Mouse (Mus musculus) hindbrain, embryonic 13.5 days (tissue): Measurements from ENCODE around the gene Cdc42bpb. TPM values are rescaled to one million over a fixed set of nuclear protein-coding genes. Genes with fewer than 3 reads are reported as not detected.

Source experiments
- ATAC-seq: fragments of 200-750 bp; cut with Nextera tagmentation; 2 replicates; pipeline ENCODE4 v1.8.0; 2017; ENCODE audit warnings: moderate TSS enrichment; ENCODE audit not compliant: low FRiP score
- H3K27ac ChIP-seq: fragments of 300-500 bp; sonication (generic); 2 replicates; pipeline ENCODE4 v1.5.1; 2015; ENCODE audit warnings: inconsistent platforms, mild to moderate bottlenecking, moderate library complexity
- H3K27me3 ChIP-seq: fragments of 300-500 bp; sonication (generic); 2 replicates; pipeline ENCODE4 v1.6.1; 2015; ENCODE audit warnings: mild to moderate bottlenecking, inconsistent platforms
- H3K36me3 ChIP-seq: fragments of 300-500 bp; sonication (generic); 2 replicates; pipeline ENCODE4 v1.6.1; 2015; ENCODE audit warnings: mild to moderate bottlenecking, inconsistent platforms
- H3K4me1 ChIP-seq: fragments of 300-500 bp; sonication (generic); replicated peaks from 2 replicates; pipeline ENCODE4 v1.6.1; 2015; ENCODE audit warnings: inconsistent platforms
- H3K4me2 ChIP-seq: fragments of 300-500 bp; sonication (generic); 2 replicates; pipeline ENCODE4 v1.6.1; 2015; ENCODE audit warnings: inconsistent platforms, mild to moderate bottlenecking, moderate library complexity
- H3K4me3 ChIP-seq: fragments of 300-500 bp; sonication (generic); 2 replicates; pipeline ENCODE4 v1.5.1; 2015; ENCODE audit warnings: mild to moderate bottlenecking, inconsistent platforms
- H3K9ac ChIP-seq: fragments of 300-500 bp; sonication (generic); 2 replicates; pipeline ENCODE4 v1.6.1; 2015; ENCODE audit warnings: mild to moderate bottlenecking, inconsistent platforms
- H3K9me3 ChIP-seq: fragments of 300-500 bp; sonication (generic); 2 replicates; pipeline ENCODE4 v1.6.1; 2016; ENCODE audit warnings: inconsistent platforms
- WGBS: fragments of 180-500 bp; shearing (Covaris S2); methylation state at CpG from one replicate; pipeline ENCODE4 v1.1.7; 2015; 5-methylcytosine and 5-hydroxymethylcytosine counted together
- polyA plus RNA-seq: library from polyadenylated mRNA; unstranded; fragments of >200 nt; fragmentation: Nextera tagmentation; extraction: Ambion mirVana; gene quantifications from 2 replicates; pipeline ENCODE4 v1.2.1, GENCODE M21; 2015

Gene Cdc42bpb
- 35.0 and 36.5 TPM in 2 replicates for polyA plus RNA-seq

DNA sequence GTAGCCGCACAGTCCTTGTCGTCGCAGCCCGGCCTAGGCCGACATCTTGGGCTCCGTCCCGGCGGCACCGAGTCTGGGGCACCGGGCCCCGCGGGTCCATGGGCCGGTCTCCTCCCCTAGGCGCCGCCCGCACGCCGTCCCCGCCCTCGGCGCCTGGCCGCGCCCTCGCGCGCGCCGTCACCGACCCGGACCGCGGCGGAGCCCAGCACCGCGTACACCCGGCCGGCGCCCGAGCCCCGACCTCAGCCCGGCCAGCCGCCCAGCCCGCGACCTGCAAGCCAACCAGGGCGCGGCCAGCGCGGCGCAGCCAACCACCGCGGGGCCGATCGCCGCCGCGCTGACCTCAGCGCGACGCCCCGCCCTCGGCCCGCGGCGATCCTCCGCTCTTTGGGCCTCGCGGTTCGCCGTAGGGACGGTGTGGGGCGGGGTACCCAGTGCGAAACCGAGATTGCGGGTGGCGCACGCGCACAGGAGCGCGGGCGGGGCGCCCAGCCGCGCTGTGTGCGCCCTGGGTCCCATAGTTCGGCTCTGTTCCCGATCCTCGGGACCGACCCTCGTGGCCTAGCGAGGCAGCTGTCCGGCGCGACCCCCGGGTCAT lies at the start of gene Cdc42bpb:
Gene Cdc42bpb, minus strand, starts transcription at position 343 of the 598 bp plus-strand sequence.
- H3K27ac ChIP-seq: peak within 1 kb of the TSS; percentile 96
- H3K9me3 ChIP-seq: no peaks in the 10 kb centered on the region
- no peaks in the 10 kb centered on the region for H3K36me3 ChIP-seq
- peak within 1 kb of the TSS; percentile 91 for H3K4me2 ChIP-seq
- WGBS: under 1% methylated on average over 75 of the region's 94 CpGs
- no peaks in the 10 kb centered on the region for H3K27me3 ChIP-seq
- H3K4me1 ChIP-seq: peaks cover 37% of the 10 kb centered on the region
- peak within 1 kb of the TSS; percentile 97 for H3K9ac ChIP-seq
- ATAC-seq: peak; percentile 96
- H3K4me3 ChIP-seq: peak within 1 kb of the TSS; percentile 100

DNA sequence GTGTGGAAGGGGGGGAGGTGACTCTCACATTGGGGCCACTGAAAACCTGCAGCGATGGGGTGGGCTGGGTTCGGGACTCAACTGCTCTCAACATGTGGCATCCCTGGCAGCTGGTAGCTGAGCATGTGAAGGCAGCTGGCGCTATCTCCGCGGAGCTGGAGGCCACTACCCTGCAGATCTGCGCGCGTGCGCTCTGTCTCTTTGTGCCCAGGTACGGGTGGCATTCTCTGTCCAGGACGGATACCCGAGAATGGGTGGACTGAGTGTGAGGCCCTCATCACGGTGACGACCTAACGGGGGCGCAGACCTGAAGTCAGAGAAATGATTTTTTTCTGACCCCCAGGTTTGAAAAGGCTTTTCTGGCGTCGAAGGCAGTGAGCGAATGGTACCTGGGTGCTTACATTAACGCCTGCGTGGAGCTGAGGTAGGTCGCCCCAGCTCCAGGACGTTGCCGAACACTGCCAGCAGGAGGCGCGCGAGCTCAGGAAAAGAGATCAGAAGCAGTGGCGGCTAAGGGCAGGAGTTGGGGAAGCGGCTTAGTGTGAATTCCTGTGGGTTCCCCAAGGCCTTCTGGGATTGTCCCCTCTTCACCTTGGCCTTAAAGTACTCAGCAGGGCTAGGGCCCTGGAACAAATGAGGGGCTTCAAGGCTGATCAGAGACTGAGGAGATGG lies 48.4 kb upstream of the Cdc42bpb start:
- 17% methylated on average over 29 of the region's 29 CpGs for WGBS
- Histone ChIP-seq H3K27me3 (peaks cover 100% of the 10 kb centered on the region), H3K36me3 (no peaks in the 10 kb centered on the region), H3K4me3 (no peak overlapping the region), H3K27ac (no peak overlapping the region), H3K4me2 (no peak overlapping the region), H3K9ac (no peak overlapping the region), H3K9me3 (no peaks in the 10 kb centered on the region), H3K4me1 (peaks cover 54% of the 10 kb centered on the region)
- peak; percentile 46 for ATAC-seq

DNA sequence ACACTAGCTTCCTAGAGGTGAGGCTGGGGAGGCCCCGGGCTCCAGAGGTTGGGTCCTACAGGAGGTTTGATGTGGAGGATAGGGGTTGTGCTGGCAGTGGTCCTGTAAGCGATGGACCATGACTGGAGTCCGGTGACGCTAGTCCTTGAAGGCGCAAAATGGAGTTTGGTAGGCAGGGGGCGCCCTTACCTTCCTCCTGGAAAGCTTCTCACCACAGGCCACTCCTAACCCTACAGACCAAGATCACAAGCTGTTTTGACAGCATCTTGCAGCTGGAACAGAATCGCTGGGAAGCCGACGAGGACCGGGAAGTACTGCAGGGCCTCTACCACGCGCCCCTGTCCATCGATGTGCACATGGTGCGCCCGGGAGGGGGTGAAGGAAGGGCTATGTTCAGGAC lies 47.7 kb upstream of the Cdc42bpb start:
- Histone ChIP-seq H3K4me1 (peaks cover 48% of the 10 kb centered on the region), H3K27me3 (peaks cover 100% of the 10 kb centered on the region), H3K27ac (no peak overlapping the region), H3K4me3 (peak overlapping the region; percentile 12; the same call in 1 of the 2 replicates), H3K9me3 (no peaks in the 10 kb centered on the region), H3K4me2 (no peak overlapping the region), H3K9ac (no peak overlapping the region), H3K36me3 (no peaks in the 10 kb centered on the region)
- WGBS: 4% methylated on average over 15 of the region's 15 CpGs
- ATAC-seq: no peak

DNA sequence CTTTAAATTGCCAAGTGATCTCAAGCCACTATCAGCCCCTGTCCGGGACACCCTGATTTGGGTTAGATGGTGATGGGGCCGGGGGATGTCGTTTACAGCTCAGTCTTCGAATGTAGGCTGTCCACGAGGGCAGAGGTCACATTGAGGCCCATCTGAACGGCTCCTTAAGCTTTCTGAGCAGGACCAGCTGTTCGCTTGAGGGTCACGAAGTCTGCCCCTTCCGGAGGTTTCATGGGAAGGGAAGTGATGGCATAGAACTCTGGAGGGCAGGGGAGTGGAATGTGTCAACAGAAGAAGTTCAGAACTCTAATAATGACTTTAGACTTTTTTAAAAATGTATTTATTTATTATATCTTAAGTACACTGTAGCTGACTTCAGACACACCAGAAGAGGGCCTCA lies 47.0 kb upstream of the Cdc42bpb start:
- no peak overlapping the region for H3K27ac ChIP-seq
- no peak overlapping the region for H3K4me3 ChIP-seq
- peaks cover 41% of the 10 kb centered on the region for H3K4me1 ChIP-seq
- no peaks in the 10 kb centered on the region for H3K9me3 ChIP-seq
- peaks cover 100% of the 10 kb centered on the region for H3K27me3 ChIP-seq
- no peak overlapping the region for H3K9ac ChIP-seq
- 20% methylated on average over 9 of the region's 9 CpGs for WGBS
- H3K4me2 ChIP-seq: no peak overlapping the region
- H3K36me3 ChIP-seq: no peaks in the 10 kb centered on the region
- ATAC-seq: no peak

DNA sequence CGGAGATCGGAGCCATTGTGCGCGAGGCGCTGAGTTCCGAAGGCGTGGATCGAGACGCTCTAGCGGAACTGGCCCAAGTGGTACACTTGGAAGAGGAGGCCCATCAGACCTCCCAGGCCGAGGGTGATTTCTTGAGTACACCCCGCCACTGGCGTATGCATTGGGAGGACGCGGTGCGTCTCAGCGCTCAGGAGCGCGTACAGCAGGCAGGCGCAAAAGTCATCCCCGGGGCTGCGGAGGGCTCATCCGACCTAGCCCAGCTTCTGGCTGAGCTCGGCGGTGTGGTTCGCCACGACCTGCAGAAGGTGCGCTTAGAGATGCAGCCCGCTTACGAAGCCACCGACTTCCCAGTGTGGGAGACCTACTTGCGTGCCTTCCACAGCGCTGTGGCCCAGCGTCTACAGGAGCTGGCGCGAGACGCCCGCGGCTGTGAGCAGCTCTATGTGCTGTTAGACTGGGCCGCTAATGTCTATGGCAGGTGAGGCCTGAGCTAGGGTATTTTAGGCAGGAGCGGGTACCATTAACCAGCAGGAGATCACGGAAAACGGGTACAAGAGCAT lies 46.1 kb upstream of the Cdc42bpb start:
- ATAC-seq: no peak
- 2% methylated on average over 43 of the region's 43 CpGs for WGBS
- H3K4me2 ChIP-seq: peak overlapping the region; percentile 58

DNA sequence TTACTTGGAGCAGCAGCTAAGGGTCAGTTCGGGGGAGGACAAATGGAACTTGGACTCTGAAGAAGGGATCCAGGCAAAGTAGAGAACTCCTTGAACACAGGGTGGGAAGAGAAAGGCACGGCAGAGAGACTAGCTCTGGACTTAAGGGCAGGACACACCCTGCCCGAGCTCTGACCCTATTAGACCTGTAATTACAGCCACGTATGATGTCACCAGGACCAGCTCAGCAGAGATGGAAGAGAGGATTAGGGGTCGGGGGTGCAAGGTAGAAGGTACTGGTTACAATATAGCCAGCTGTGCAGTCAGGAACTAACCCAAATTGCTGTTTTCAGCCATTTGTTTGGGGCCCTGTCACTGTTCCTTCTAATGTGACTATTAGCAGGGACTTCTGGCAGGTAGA lies 45.3 kb upstream of the Cdc42bpb start:
- no peak overlapping the region for H3K27ac ChIP-seq
- H3K9ac ChIP-seq: no peak overlapping the region
- no peaks in the 10 kb centered on the region for H3K36me3 ChIP-seq
- no peak overlapping the region for H3K4me2 ChIP-seq
- H3K9me3 ChIP-seq: no peaks in the 10 kb centered on the region
- ATAC-seq: no peak
- 46% methylated on average over 5 of the region's 5 CpGs for WGBS
- H3K4me1 ChIP-seq: peaks cover 24% of the 10 kb centered on the region
- 0 out of 2 replicates have a peak overlapping the region, but pooled peaks have one; percentile 35 for H3K4me3 ChIP-seq
- peaks cover 99% of the 10 kb centered on the region for H3K27me3 ChIP-seq

More for the DNA sequence above, 46.1 kb upstream of the Cdc42bpb start:
- Histone ChIP-seq H3K36me3 (no peaks in the 10 kb centered on the region), H3K9ac (peak overlapping the region; percentile 53; the same call in 1 of the 2 replicates), H3K4me3 (peak overlapping the region; percentile 35), H3K27ac (no peak overlapping the region), H3K27me3 (peaks cover 100% of the 10 kb centered on the region), H3K9me3 (no peaks in the 10 kb centered on the region), H3K4me1 (peaks cover 32% of the 10 kb centered on the region)

DNA sequence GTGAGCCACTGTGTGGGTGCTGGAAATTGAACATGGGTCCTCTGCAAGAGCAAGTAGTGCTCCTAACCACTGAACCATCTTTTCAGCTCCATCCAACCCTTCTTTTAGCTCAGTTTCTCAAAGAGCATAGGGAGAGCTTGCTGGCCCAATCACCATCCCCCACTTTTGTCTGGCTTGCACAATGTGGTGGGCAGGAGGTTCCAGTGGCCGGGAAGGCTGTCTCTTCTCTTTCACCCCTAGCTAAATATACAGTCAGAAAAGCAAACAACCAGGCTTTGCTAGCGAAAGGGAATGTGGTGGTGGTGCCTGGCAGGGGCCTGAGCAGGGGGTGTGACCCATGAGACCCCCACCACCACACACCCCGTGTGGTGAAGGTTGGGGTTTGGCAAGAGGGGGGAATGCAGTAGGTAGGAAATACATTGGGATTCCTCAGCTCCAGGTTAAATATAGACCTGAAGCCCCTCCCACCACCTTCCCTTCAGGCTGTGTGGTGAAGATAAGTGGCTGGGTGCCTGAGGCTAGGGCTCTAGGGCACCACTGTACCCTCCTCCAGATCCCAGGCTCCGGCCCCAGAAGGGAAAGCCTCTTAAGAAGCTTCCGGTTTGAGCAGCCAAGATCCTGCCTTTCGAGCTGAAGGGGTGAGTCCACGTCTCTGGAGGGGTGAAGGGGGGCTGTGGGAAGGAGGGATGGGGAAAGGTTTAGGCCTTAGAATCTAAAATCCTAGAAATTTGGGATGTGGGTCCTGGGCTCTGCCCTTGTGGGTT lies 43.6 kb upstream of the Cdc42bpb start:
- Histone ChIP-seq H3K4me1 (peaks cover 31% of the 10 kb centered on the region), H3K9me3 (no peaks in the 10 kb centered on the region), H3K9ac (no peak overlapping the region), H3K4me2 (no peak overlapping the region), H3K4me3 (no peak overlapping the region), H3K27ac (no peak overlapping the region), H3K36me3 (no peaks in the 10 kb centered on the region), H3K27me3 (peaks cover 93% of the 10 kb centered on the region)
- WGBS: 58% methylated on average over 7 of the region's 7 CpGs
- no peak for ATAC-seq

DNA sequence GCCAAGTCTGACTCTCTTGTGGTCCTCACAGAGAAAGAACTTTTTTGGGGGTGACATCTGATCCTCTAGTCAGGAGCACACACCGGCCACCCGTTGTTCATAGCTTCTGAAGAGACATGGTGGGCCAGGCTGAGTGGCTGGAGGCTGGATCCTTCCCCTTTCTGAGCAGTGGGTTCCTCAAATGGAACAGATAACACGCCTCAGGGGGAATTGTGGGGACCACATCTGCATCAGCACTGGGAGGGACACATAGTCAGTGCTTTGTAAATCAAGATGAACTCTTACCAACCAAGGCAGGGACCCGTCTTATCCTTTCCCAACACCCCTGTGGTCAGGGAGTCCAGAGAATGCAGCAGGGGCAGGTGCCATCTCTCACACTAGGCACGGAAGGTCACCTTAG lies 42.4 kb upstream of the Cdc42bpb start:
- 81% methylated on average over 5 of the region's 5 CpGs for WGBS
- Histone ChIP-seq H3K4me1 (peaks cover 24% of the 10 kb centered on the region), H3K9me3 (no peaks in the 10 kb centered on the region), H3K4me2 (no peak overlapping the region), H3K27ac (no peak overlapping the region), H3K36me3 (no peaks in the 10 kb centered on the region), H3K4me3 (no peak overlapping the region), H3K9ac (no peak overlapping the region), H3K27me3 (peaks cover 83% of the 10 kb centered on the region)
- ATAC-seq: no peak

DNA sequence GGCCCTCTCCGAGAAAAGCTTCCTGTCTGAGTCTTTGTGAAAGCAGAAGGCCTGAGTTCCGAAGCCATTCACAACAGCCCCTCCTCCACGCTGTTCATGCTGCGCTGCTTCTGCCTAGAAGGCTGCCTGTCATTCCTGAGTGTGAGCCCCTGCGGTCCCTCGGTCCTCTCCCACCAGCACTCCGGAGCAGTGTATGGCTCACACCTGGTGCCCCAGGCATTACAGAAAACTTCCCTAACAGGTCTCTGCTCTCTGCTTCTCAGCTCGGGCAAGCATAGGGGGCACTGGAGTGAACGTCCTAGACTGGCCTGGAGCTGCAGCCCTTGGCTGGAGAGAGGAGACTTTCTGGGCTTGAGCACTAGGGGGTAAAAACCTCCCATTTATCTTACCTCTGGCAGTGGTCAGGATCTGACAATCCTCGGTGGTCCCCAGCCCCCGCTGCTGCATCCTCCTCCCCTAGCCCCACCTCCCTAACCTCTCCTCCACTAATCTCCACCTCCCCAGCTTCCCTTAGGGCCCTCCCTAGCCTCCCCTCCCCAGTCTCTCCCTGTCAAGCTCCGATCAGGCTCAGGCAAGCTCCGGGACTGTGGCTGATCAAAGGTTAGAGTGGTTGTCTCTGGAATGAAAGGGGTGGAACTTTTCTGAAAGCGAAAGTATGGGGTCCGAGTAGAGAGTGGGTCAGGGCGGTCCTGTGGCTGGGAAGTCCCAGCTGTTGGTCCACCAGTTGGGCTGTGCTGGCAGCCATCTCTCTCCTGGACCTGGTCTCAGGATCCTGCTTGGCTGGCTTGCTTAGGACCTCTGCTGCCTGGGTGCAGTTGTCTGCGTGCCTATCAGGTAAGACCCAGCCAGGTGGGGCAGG lies 39.6 kb upstream of the Cdc42bpb start, which contains the start of gene Exoc3l4:
Gene Exoc3l4, plus strand, starts transcription at position 97 of the 859 bp plus-strand sequence.
- Histone ChIP-seq H3K27me3 (peaks cover 55% of the 10 kb centered on the region), H3K36me3 (no peaks in the 10 kb centered on the region), H3K9me3 (no peaks in the 10 kb centered on the region), H3K4me3 (peak within 1 kb of the TSS; percentile 6), H3K9ac (peak within 1 kb of the TSS; percentile 51; the same call in 1 of the 2 replicates), H3K4me2 (peak within 1 kb of the TSS; percentile 44), H3K4me1 (peaks cover 23% of the 10 kb centered on the region), H3K27ac (peak within 1 kb of the TSS; percentile 0; the same call in 1 of the 2 replicates)
- 6% methylated on average over 17 of the region's 17 CpGs for WGBS
- ATAC-seq: peak; percentile 33; the same call in 1 of the 2 replicates

DNA sequence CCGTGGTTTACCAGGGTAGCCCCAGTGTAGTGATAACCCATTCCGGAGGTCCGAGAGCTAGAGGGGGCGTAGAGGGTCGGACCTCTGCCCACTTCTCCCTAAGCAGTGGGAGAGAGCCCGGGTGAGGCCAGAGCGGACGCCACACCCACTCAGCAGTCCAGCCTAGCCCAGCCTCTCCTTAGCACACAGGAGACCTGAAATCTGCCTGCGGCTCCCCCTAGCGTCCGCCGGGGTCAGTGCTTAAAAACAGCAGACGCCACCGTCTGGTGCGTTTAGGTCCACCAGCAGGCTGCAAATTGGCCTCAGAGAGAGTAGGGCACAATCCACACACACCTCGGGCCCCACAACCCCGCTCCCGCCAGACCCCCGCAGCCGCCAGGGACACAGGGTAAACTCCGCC lies 35.8 kb upstream of the Cdc42bpb start:
- Histone ChIP-seq H3K27me3 (peaks cover 42% of the 10 kb centered on the region), H3K4me3 (peak overlapping the region; percentile 34), H3K27ac (0 out of 2 replicates have a peak overlapping the region, but pooled peaks have one; percentile 48), H3K9me3 (no peaks in the 10 kb centered on the region), H3K36me3 (no peaks in the 10 kb centered on the region), H3K9ac (peak overlapping the region; percentile 67), H3K4me2 (peak overlapping the region; percentile 53), H3K4me1 (peaks cover 36% of the 10 kb centered on the region)
- WGBS: 2% methylated on average over 21 of the region's 21 CpGs
- peak; percentile 76 for ATAC-seq

DNA sequence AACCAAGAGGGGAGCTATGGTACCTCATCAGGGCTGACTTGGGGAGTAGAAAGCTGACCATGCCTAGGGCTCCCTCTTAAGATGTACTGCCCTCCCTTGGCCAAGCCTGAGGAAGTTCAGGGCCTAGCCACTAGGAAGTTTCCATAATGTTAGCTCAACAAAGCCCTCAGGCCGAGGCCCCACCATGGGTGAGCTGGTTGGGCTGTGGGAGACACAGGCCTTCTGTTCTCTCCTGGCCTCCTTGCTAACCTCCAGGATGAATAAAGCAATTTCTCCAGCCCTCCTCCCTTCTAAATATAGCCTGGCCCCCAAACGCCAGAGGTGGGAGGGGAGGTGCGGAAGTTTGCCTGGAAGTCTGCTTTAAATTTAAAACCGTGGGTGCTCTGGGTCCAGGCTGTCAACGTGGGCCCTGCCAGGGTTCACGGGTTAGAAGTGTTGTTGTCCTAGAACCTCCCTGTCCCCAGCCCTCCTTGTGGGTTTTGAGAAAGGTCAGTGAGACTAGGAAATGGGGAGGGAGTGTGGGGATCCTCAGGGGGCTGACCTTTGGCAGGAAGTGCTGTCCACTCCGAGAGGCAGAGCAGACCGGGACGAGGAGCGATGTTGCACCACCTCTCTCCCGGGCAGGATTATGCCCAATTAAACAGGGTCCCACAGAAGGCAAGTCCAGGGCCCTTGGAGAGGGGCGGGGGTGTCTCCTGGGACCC lies 35.2 kb upstream of the Cdc42bpb start:
- H3K36me3 ChIP-seq: no peaks in the 10 kb centered on the region
- peak overlapping the region; percentile 53 for H3K4me2 ChIP-seq
- no peaks in the 10 kb centered on the region for H3K9me3 ChIP-seq
- H3K4me3 ChIP-seq: peak overlapping the region; percentile 34
- 0 out of 2 replicates have a peak overlapping the region, but pooled peaks have one; percentile 48 for H3K27ac ChIP-seq
- H3K27me3 ChIP-seq: peaks cover 42% of the 10 kb centered on the region
- peaks cover 36% of the 10 kb centered on the region for H3K4me1 ChIP-seq
- no peak for ATAC-seq
- peak overlapping the region; percentile 67 for H3K9ac ChIP-seq
- WGBS: 26% methylated on average over 12 of the region's 12 CpGs
